Mouse (Mus musculus): ENCODE measurements around the gene Eral1.

Gene Eral1

GRCm38 (mm10) chr11:78079961-78080921 lies at the start of gene Eral1:
Gene Eral1, minus strand, starts transcription at chr11:78080383.
- peak; percentile 82 for DNase-seq

GRCm38 (mm10) chr11:78129458-78129857 lies 49.3 kb upstream of the Eral1 start:
- no peak for DNase-seq

GRCm38 (mm10) chr11:78126739-78127138 lies 46.6 kb upstream of the Eral1 start:
- DNase-seq: no peak

GRCm38 (mm10) chr11:78125691-78126090 lies 45.5 kb upstream of the Eral1 start:
- no peak for DNase-seq

GRCm38 (mm10) chr11:78123782-78124181 lies 43.6 kb upstream of the Eral1 start:
- no peak for DNase-seq

- no peak for DNase-seq
Observed at GRCm38 (mm10) chr11:78122815-78123214, 42.6 kb upstream of the Eral1 start.

GRCm38 (mm10) chr11:78121176-78121575 lies 41.0 kb upstream of the Eral1 start:
- DNase-seq: peak; percentile 57

- no peak for DNase-seq
Observed at GRCm38 (mm10) chr11:78119898-78120297, 39.7 kb upstream of the Eral1 start.

GRCm38 (mm10) chr11:78118467-78118866 lies 38.3 kb upstream of the Eral1 start:
- no peak for DNase-seq

GRCm38 (mm10) chr11:78116146-78116410 lies 35.9 kb upstream of the Eral1 start:
- DNase-seq: no peak

- peak; percentile 96 for DNase-seq
Observed at GRCm38 (mm10) chr11:78115367-78116145, 35.4 kb upstream of the Eral1 start.

- no peak for DNase-seq
Observed at GRCm38 (mm10) chr11:78114676-78115366, 34.6 kb upstream of the Eral1 start.

GRCm38 (mm10) chr11:78113616-78114015 lies 33.4 kb upstream of the Eral1 start:
- no peak for DNase-seq

GRCm38 (mm10) chr11:78104501-78104900 lies 24.3 kb upstream of the Eral1 start:
- no peak for DNase-seq

- DNase-seq: no peak
Observed at GRCm38 (mm10) chr11:78102958-78103747, 23.0 kb upstream of the Eral1 start.

GRCm38 (mm10) chr11:78102142-78102541 lies 22.0 kb upstream of the Eral1 start:
- no peak for DNase-seq

GRCm38 (mm10) chr11:78100746-78101145 lies 20.6 kb upstream of the Eral1 start:
- DNase-seq: no peak

- no peak for DNase-seq
Observed at GRCm38 (mm10) chr11:78097077-78097476, 16.9 kb upstream of the Eral1 start.

- DNase-seq: no peak
Observed at GRCm38 (mm10) chr11:78095144-78095516, 14.9 kb upstream of the Eral1 start.

- DNase-seq: peak; percentile 93
Observed at GRCm38 (mm10) chr11:78094504-78095143, 14.4 kb upstream of the Eral1 start, which contains the start of gene Fam222b. Gene Fam222b, plus strand, starts transcription at chr11:78094660.

GRCm38 (mm10) chr11:78094137-78094503 lies 13.9 kb upstream of the Eral1 start:
- DNase-seq: no peak

- no peak for DNase-seq
Observed at GRCm38 (mm10) chr11:78087756-78088281, 7.6 kb upstream of the Eral1 start.
